Mouse (Mus musculus): ENCODE results near the gene Sars. TPM values are rescaled to one million over a fixed set of nuclear protein-coding genes. Genes with fewer than 3 reads are reported as not detected.

Gene Sars
- total and polyA plus RNA-seq, 3 experiments: 373 to 394 (median 377) TPM

GRCm38 (mm10) chr3:108423006-108423405, 22.0 kb downstream of the Sars start:
- Histone ChIP-seq H3K9ac (ENCODE audit: insufficient read depth, low read depth) (no peak overlapping the region), H3K4me2 (ENCODE audit: insufficient read depth, low read depth, poor library complexity, severe bottlenecking) (no peak overlapping the region), H3K36me3 (replicated peaks in 1 of 2; ENCODE audit: control insufficient read depth in 1 of 2, insufficient read depth in 1 of 2, low read length in 1 of 2) (peaks cover 30 to 50% of the 10 kb centered on the region in 2 experiments), H3K79me2 (replicated peaks; ENCODE audit: control insufficient read depth, extremely low read depth, insufficient read depth, poor library complexity, severe bottlenecking) (no peaks in the 10 kb centered on the region), H3K4me3 (replicated peaks in 1 of 3; ENCODE audit: low read depth in 2 of 3, low read length in 2 of 3, poor library complexity in 1 of 3) (no peak overlapping the region), H3K27ac (ENCODE audit: insufficient read depth, low read depth) (no peak overlapping the region), H3K4me1 (ENCODE audit: control insufficient read depth in 1 of 2, insufficient read depth in 2 of 2) (peaks cover 0 to 5% of the 10 kb centered on the region in 2 experiments; a peak in 3 of 4 replicates), H3K9me3 (replicated peaks; ENCODE audit: low read length) (no peaks in the 10 kb centered on the region), H3K27me3 (replicated peaks) (no peaks in the 10 kb centered on the region)
- DNase-seq (ENCODE audit: extremely low read depth): no peak
- in situ Hi-C loops (cut with MboI; ENCODE audit: low pct_ligation_motif_present, low pct_unique_long_range_greater_than_20kb, low sequenced_read_pairs) (loop anchor here (25.0 kb wide), 1 partner anchor 364 kb away; no protein-coding TSS in a partner anchor), dilution Hi-C loops (cut with MboI; ENCODE audit: extremely low pct_ligation_motif_present, extremely low pct_unique_long_range_greater_than_20kb, low sequenced_read_pairs) (no loop called here)
- no peak for TF ChIP-seq ZKSCAN1 (IDR thresholded peaks at IDR 0.05; ENCODE audit: borderline replicate concordance, low read depth, low read length)
- TF ChIP-seq JUND (conservative IDR thresholded peaks at IDR 0.05; ENCODE audit: low read depth, low read length): no peak
- TF ChIP-seq USF2 (conservative IDR thresholded peaks at IDR 0.05; ENCODE audit: low read depth, low read length): no peak
- no peak for TF ChIP-seq ZNF384 (IDR thresholded peaks at IDR 0.05; ENCODE audit: low read depth, low read length)
- no peak for TF ChIP-seq PAX5 (IDR thresholded peaks at IDR 0.05; ENCODE audit: low read length)
- TF ChIP-seq BHLHE40 (IDR thresholded peaks at IDR 0.05; ENCODE audit: low read depth, low read length): no peak
- no peak for TF ChIP-seq MEF2A (IDR thresholded peaks at IDR 0.05; ENCODE audit: borderline replicate concordance, low read depth, low read length)
- TF ChIP-seq SMC3 (IDR thresholded peaks at IDR 0.05; ENCODE audit: low read depth, low read length): no peak
- TF ChIP-seq JUN (IDR thresholded peaks at IDR 0.05; ENCODE audit: insufficient read depth, low read depth, low read length): no peak
- no peak for TF ChIP-seq E2F4 (IDR thresholded peaks at IDR 0.05; ENCODE audit: insufficient replicate concordance, low read depth, low read length)
- TF ChIP-seq GABPA (IDR thresholded peaks at IDR 0.05; ENCODE audit: insufficient replicate concordance, low read depth, low read length): no peak
- TF ChIP-seq ETS1 (conservative IDR thresholded peaks at IDR 0.05; ENCODE audit: low read depth, low read length): no peak
- no peak for TF ChIP-seq CHD2 (IDR thresholded peaks at IDR 0.05; ENCODE audit: low read length)
- no peak for TF ChIP-seq NELFE (IDR thresholded peaks at IDR 0.05; ENCODE audit: low read depth, low read length)
- no peak for TF ChIP-seq MAFK (IDR thresholded peaks at IDR 0.05; ENCODE audit: insufficient replicate concordance, low read length)
- TF ChIP-seq RCOR1 (conservative IDR thresholded peaks at IDR 0.05; ENCODE audit: low read depth, low read length): no peak
- TF ChIP-seq IRF4 (IDR thresholded peaks at IDR 0.05; ENCODE audit: low read depth, low read length): no peak
- no peak for TF ChIP-seq ZC3H11A (IDR thresholded peaks at IDR 0.05; ENCODE audit: low read depth, low read length)

GRCm38 (mm10) chr3:108415831-108416223, 29.2 kb downstream of the Sars start:
- no peak overlapping the region for H3K4me3 ChIP-seq (replicated peaks in 1 of 3; ENCODE audit: low read depth in 2 of 3, low read length in 2 of 3, poor library complexity in 1 of 3)
- DNase-seq (ENCODE audit: extremely low read depth): no peak

More at GRCm38 (mm10) chr3:108415831-108416223, 29.2 kb downstream of the Sars start:
- no peaks in the 10 kb centered on the region for H3K36me3 ChIP-seq (replicated peaks in 1 of 2; ENCODE audit: control insufficient read depth in 1 of 2, insufficient read depth in 1 of 2, low read length in 1 of 2)
- in situ Hi-C loops (cut with MboI; ENCODE audit: low pct_ligation_motif_present, low pct_unique_long_range_greater_than_20kb, low sequenced_read_pairs) (loop anchor here (25.0 kb wide), 1 partner anchor 371 kb away; no protein-coding TSS in a partner anchor), dilution Hi-C loops (cut with MboI; ENCODE audit: extremely low pct_ligation_motif_present, extremely low pct_unique_long_range_greater_than_20kb, low sequenced_read_pairs) (no loop called here)
- peaks cover 0 to 8% of the 10 kb centered on the region in 2 experiments; a peak in 2 of 4 replicates for H3K4me1 ChIP-seq (ENCODE audit: control insufficient read depth in 1 of 2, insufficient read depth in 2 of 2)
- H3K9ac ChIP-seq (ENCODE audit: insufficient read depth, low read depth): no peak overlapping the region
- no peaks in the 10 kb centered on the region for H3K79me2 ChIP-seq (replicated peaks; ENCODE audit: control insufficient read depth, extremely low read depth, insufficient read depth, poor library complexity, severe bottlenecking)
- peaks cover 32% of the 10 kb centered on the region for H3K9me3 ChIP-seq (replicated peaks; ENCODE audit: low read length)
- H3K27me3 ChIP-seq (replicated peaks): peaks cover 6% of the 10 kb centered on the region
- TF ChIP-seq ZMIZ1 (IDR thresholded peaks at IDR 0.05; ENCODE audit: low read depth, low read length): no peak
- no peak for TF ChIP-seq JUN (IDR thresholded peaks at IDR 0.05; ENCODE audit: insufficient read depth, low read depth, low read length)
- no peak for TF ChIP-seq MXI1 (IDR thresholded peaks at IDR 0.05; ENCODE audit: low read depth, low read length)
- TF ChIP-seq MEF2A (IDR thresholded peaks at IDR 0.05; ENCODE audit: borderline replicate concordance, low read depth, low read length): no peak
- TF ChIP-seq UBTF (IDR thresholded peaks at IDR 0.05; ENCODE audit: low read depth, low read length): no peak
- no peak for TF ChIP-seq USF2 (conservative IDR thresholded peaks at IDR 0.05; ENCODE audit: low read depth, low read length)
- no peak for TF ChIP-seq ETS1 (conservative IDR thresholded peaks at IDR 0.05; ENCODE audit: low read depth, low read length)
- TF ChIP-seq ZC3H11A (IDR thresholded peaks at IDR 0.05; ENCODE audit: low read depth, low read length): no peak
- no peak for TF ChIP-seq HCFC1 (IDR thresholded peaks at IDR 0.05; ENCODE audit: low read depth, low read length)
- TF ChIP-seq RAD21 (IDR thresholded peaks at IDR 0.05; ENCODE audit: low read depth, low read length): no peak
- TF ChIP-seq EP300 (IDR thresholded peaks at IDR 0.05; ENCODE audit: low read length): no peak
- TF ChIP-seq TCF12 (IDR thresholded peaks at IDR 0.05; ENCODE audit: low read depth, low read length): no peak
- no peak for TF ChIP-seq IRF4 (IDR thresholded peaks at IDR 0.05; ENCODE audit: low read depth, low read length)
- no peak for TF ChIP-seq BHLHE40 (IDR thresholded peaks at IDR 0.05; ENCODE audit: low read depth, low read length)
- no peak for TF ChIP-seq ELF1 (IDR thresholded peaks at IDR 0.05; ENCODE audit: low read depth, low read length)
- TF ChIP-seq SIN3A (IDR thresholded peaks at IDR 0.05; ENCODE audit: low read length): no peak
- no peak overlapping the region for H3K4me2 ChIP-seq (ENCODE audit: insufficient read depth, low read depth, poor library complexity, severe bottlenecking)
- H3K27ac ChIP-seq (ENCODE audit: insufficient read depth, low read depth): no peak overlapping the region

Data from CH12.LX (cell line).